Mouse (Mus musculus) cerebellum, adult 2 months (tissue): ENCODE data around the gene Igflr1. TPM values are rescaled to one million over a fixed set of nuclear protein-coding genes. Genes with fewer than 3 reads are reported as not detected.

ENCODE experiments used
- DNase-seq, 2 experiments: peaks; one replicate each; pipeline ENCODE4 v3.0.0; 2021
- H3K27ac ChIP-seq: fragments of 200-500 bp; 2 replicates; pipeline ENCODE4 v1.5.1; 2012; ENCODE audit warnings: low read length, control low read depth, inconsistent platforms; ENCODE audit not compliant: insufficient read depth
- H3K27me3 ChIP-seq: fragments of 200-500 bp; 2 replicates; pipeline ENCODE4 v1.6.1; 2012; ENCODE audit warnings: inconsistent platforms, mild to moderate bottlenecking, low read length, moderate library complexity; ENCODE audit not compliant: control insufficient read depth, insufficient read depth
- H3K4me1 ChIP-seq: fragments of 200-500 bp; 2 replicates; pipeline ENCODE4 v1.6.1; 2011; ENCODE audit warnings: low read length; ENCODE audit not compliant: control insufficient read depth, insufficient read depth
- H3K4me3 ChIP-seq: fragments of 200-500 bp; replicated peaks from 2 replicates; pipeline ENCODE3; 2011; ENCODE audit warnings: mild to moderate bottlenecking, low read depth, low read length, control low read depth; ENCODE audit not compliant: insufficient read depth
- CTCF ChIP-seq: fragments of 200-500 bp; IDR thresholded peaks from 2 replicates; pipeline ENCODE4 v1.5.1; 2011; ENCODE audit warnings: low read depth, mild to moderate bottlenecking, control low read depth, low read length, moderate library complexity, borderline replicate concordance; ENCODE audit not compliant: insufficient read depth
- POLR2A ChIP-seq: fragments of 200-500 bp; IDR thresholded peaks from 2 replicates; pipeline ENCODE4 v1.6.1; 2011; ENCODE audit warnings: low read length, control low read depth, borderline replicate concordance; ENCODE audit not compliant: insufficient read depth
- WGBS: fragments of 180-500 bp; shearing (Covaris S2); methylation state at CpG from one replicate; pipeline ENCODE4 v1.1.7; 2018; 5-methylcytosine and 5-hydroxymethylcytosine counted together
- polyA plus RNA-seq: library from polyadenylated mRNA; depleted of rRNA; stranded (reverse); fragments of >200 nt; gene quantifications from 2 replicates; pipeline ENCODE4 v1.2.3, GENCODE M21; 2012

Igflr1 gene
- polyA plus RNA-seq, 1 experiment = 8.3 TPM

- TF ChIP-seq CTCF (no peak), POLR2A (no peak)
- Histone ChIP-seq H3K27me3 (no peaks in the 10 kb centered on the region), H3K4me3 (no peak overlapping the region), H3K27ac (no peak overlapping the region), H3K4me1 (peaks cover 6% of the 10 kb centered on the region)
- no peak for DNase-seq
- WGBS = 58% methylated on average over 8 of the region's 8 CpGs
Measured at GRCm38 (mm10) chr7:30604424-30604823, 39.2 kb downstream of the Igflr1 start.

DNA sequence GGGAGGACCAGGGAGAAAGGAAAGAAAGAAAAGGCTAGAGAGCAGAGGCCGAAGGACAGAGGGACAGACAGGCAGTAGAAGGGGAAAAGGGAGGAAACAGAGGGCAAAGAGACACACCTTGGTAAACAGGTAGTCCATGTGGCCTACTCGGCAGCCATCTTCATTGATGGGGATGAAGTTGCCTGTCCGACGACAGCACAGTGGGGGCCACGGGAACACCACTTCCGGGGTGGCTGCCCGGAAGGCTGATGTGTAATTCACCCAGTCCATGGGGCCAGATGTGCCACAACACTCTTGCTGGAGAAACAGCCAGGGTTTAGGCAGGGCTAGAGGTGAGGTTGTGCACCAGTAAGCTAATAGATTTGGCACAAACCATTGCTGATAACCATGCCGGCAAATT is 39.7 kb downstream of the Igflr1 start:
- no peaks in the 10 kb centered on the region for H3K27me3 ChIP-seq
- DNase-seq = no peak
- peaks cover 6% of the 10 kb centered on the region for H3K4me1 ChIP-seq
- no peak overlapping the region for H3K4me3 ChIP-seq
- no peak for TF ChIP-seq POLR2A
- no peak for TF ChIP-seq CTCF
- 81% methylated on average over 8 of the region's 8 CpGs for WGBS
- H3K27ac ChIP-seq = no peak overlapping the region

- DNase-seq = peak; percentile 44 to 49
Measured at GRCm38 (mm10) chr7:30607706-30608309, 42.6 kb downstream of the Igflr1 start.

GRCm38 (mm10) chr7:30608476-30608875 is 43.2 kb downstream of the Igflr1 start:
- Histone ChIP-seq H3K27me3 (no peaks in the 10 kb centered on the region), H3K4me3 (no peak overlapping the region), H3K4me1 (no peaks in the 10 kb centered on the region), H3K27ac (no peak overlapping the region)
- TF ChIP-seq POLR2A = no peak
- no peak for TF ChIP-seq CTCF
- 59% methylated on average over 15 of the region's 16 CpGs for WGBS
- DNase-seq = no peak

More at GRCm38 (mm10) chr7:30607706-30608309, 42.6 kb downstream of the Igflr1 start:
- H3K27me3 ChIP-seq = no peaks in the 10 kb centered on the region
- no peak overlapping the region for H3K4me3 ChIP-seq
- TF ChIP-seq CTCF = peak; percentile 64; the same call in 1 of the 2 replicates
- TF ChIP-seq POLR2A = no peak
- H3K27ac ChIP-seq = no peak overlapping the region
- no peaks in the 10 kb centered on the region for H3K4me1 ChIP-seq
- WGBS = 21% methylated on average over 8 of the region's 8 CpGs

GRCm38 (mm10) chr7:30610043-30610442 is 44.8 kb downstream of the Igflr1 start:
- 58% methylated on average over 7 of the region's 7 CpGs for WGBS
- no peak for DNase-seq
- no peak overlapping the region for H3K27ac ChIP-seq
- H3K4me3 ChIP-seq = no peak overlapping the region
- H3K27me3 ChIP-seq = no peaks in the 10 kb centered on the region
- no peaks in the 10 kb centered on the region for H3K4me1 ChIP-seq
- no peak for TF ChIP-seq CTCF
- TF ChIP-seq POLR2A = no peak

DNA sequence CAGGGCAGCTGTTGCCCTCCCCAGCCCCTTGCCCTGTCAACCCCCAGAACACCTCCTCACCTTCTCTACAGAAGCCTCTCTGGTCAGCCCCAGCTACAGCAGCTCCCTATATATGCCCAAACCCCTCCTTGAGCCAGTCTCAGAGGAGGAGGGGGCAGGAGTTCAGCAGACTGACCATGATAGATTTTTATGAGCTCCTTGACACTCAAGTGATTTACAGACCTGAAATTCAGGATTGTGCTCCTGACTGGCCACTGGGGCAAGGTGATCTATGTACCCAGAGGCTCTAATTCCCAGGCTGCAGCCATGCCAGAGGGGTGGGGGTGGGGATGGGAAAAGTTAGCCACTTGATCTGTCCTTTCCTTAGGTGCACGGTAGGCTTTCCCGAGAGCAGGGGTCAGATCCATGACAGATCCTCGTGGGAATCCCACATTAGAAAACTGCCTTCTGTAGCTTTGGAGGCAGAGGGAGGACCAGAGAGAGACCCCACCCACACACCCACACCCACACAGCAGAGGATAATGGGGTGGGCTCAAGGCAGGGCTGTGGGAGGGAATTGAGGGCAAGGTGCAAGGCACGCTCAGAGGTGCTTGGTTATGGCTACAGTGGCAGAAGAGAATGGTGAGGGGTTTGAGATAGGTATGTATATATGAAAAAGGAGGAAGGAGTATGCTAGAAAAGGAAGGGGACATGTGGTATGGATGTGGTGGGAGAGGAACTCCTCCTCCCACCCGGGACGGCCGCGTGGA is 47.6 kb downstream of the Igflr1 start, which contains the start of gene Upk1a:
TSS of gene Upk1a (minus strand) at position 194 of the 749 bp plus-strand sequence.
- H3K27me3 ChIP-seq = no peaks in the 10 kb centered on the region
- no peak for DNase-seq
- WGBS = 83% methylated on average over 8 of the region's 8 CpGs
- no peak for TF ChIP-seq POLR2A
- TF ChIP-seq CTCF = no peak
- H3K4me1 ChIP-seq = no peaks in the 10 kb centered on the region
- H3K27ac ChIP-seq = no peak within 1 kb of the TSS
- H3K4me3 ChIP-seq = no peak within 1 kb of the TSS

- peak; percentile 49 to 70 for DNase-seq
- Histone ChIP-seq H3K27me3 (no peaks in the 10 kb centered on the region), H3K27ac (no peak overlapping the region), H3K4me3 (no peak overlapping the region), H3K4me1 (no peaks in the 10 kb centered on the region)
- TF ChIP-seq CTCF (peak; percentile 58), POLR2A (no peak)
- 20% methylated on average over 14 of the region's 14 CpGs for WGBS
Measured at GRCm38 (mm10) chr7:30613529-30614112, 48.4 kb downstream of the Igflr1 start.
